Mouse (Mus musculus) hindbrain, embryonic 14.5 days (tissue): ENCODE results near the gene Thumpd3. TPM values are rescaled to one million over a fixed set of nuclear protein-coding genes. Genes with fewer than 3 reads are reported as not detected.

Source experiments
- ATAC-seq: fragments of 200-750 bp; cut with Nextera tagmentation; 2 replicates; pipeline ENCODE4 v1.8.0; 2017; ENCODE audit warnings: moderate number of reproducible peaks, mild to moderate bottlenecking, moderate TSS enrichment, moderate library complexity; ENCODE audit not compliant: low FRiP score
- DNase-seq: peaks from one replicate; pipeline ENCODE4 v3.0.0-alpha.2; 2015; ENCODE audit warnings: low spot score
- H3K27ac ChIP-seq: fragments of 300-500 bp; sonication (generic); 2 replicates; pipeline ENCODE4 v1.5.1; 2014; ENCODE audit warnings: mild to moderate bottlenecking, moderate library complexity
- H3K27me3 ChIP-seq: fragments of 300-500 bp; sonication (generic); 2 replicates; pipeline ENCODE4 v1.6.1; 2014; ENCODE audit warnings: mild to moderate bottlenecking, low read length, mixed read lengths; ENCODE audit not compliant: control insufficient read depth, insufficient read depth
- H3K36me3 ChIP-seq: fragments of 300-500 bp; sonication (generic); replicated peaks from 2 replicates; pipeline ENCODE4 v1.6.1; 2014; ENCODE audit not compliant: control insufficient read depth, insufficient read depth
- H3K4me1 ChIP-seq: fragments of 300-500 bp; sonication (generic); replicated peaks from 2 replicates; pipeline ENCODE4 v1.6.1; 2014; ENCODE audit warnings: antibody characterized with exemption, low read length, mixed read lengths; ENCODE audit not compliant: control insufficient read depth, insufficient read depth
- H3K4me2 ChIP-seq: fragments of 300-500 bp; sonication (generic); replicated peaks from 2 replicates; pipeline ENCODE4 v1.6.1; 2014; ENCODE audit warnings: mild to moderate bottlenecking, moderate library complexity
- H3K4me3 ChIP-seq: fragments of 300-500 bp; sonication (generic); replicated peaks from 2 replicates; pipeline ENCODE4 v1.5.1; 2014; ENCODE audit warnings: mild to moderate bottlenecking, low read length
- H3K9ac ChIP-seq: fragments of 300-500 bp; sonication (generic); 2 replicates; pipeline ENCODE4 v1.6.1; 2014
- H3K9me3 ChIP-seq: fragments of 300-500 bp; sonication (generic); 2 replicates; pipeline ENCODE4 v1.6.1; 2016; ENCODE audit warnings: low read length; ENCODE audit not compliant: control insufficient read depth
- WGBS: fragments of 180-500 bp; shearing (Covaris S2); extraction: QIAGEN DNeasy Blood & Tissue Kit; methylation state at CpG from one replicate; pipeline ENCODE4 v1.1.7; 2014; 5-methylcytosine and 5-hydroxymethylcytosine counted together
- polyA plus RNA-seq: library from polyadenylated mRNA; unstranded; fragments of >200 nt; fragmentation: Nextera tagmentation; extraction: Ambion mirVana; gene quantifications from 2 replicates; pipeline ENCODE4 v1.2.1, GENCODE M21; 2014

The Thumpd3 gene
- polyA plus RNA-seq, 1 experiment from 2014 or later = 45.5 TPM

- H3K4me2 ChIP-seq = no peak overlapping the region
- no peaks in the 10 kb centered on the region for H3K9me3 ChIP-seq
- H3K27ac ChIP-seq = no peak overlapping the region
- H3K27me3 ChIP-seq = no peaks in the 10 kb centered on the region
- H3K36me3 ChIP-seq = peaks cover 67% of the 10 kb centered on the region
- ATAC-seq (no peak), DNase-seq (no peak)
- 96% methylated on average over 1 of the region's 1 CpGs for WGBS
- H3K4me3 ChIP-seq = no peak overlapping the region
- no peak overlapping the region for H3K9ac ChIP-seq
- 0 out of 2 replicates have a peak, but pooled peaks cover 3% of the 10 kb centered on the region for H3K4me1 ChIP-seq
Observed at GRCm38 (mm10) chr6:113069154-113069553, 23.1 kb downstream of the Thumpd3 start.

- H3K27me3 ChIP-seq = no peaks in the 10 kb centered on the region
- H3K27ac ChIP-seq = peak overlapping the region; percentile 99; the same call in 1 of the 2 replicates
- peaks cover 6% of the 10 kb centered on the region; the same call in 1 of the 2 replicates for H3K36me3 ChIP-seq
- 36% methylated on average over 3 of the region's 3 CpGs for WGBS
- no peaks in the 10 kb centered on the region for H3K9me3 ChIP-seq
- no peak for DNase-seq
- peak overlapping the region; percentile 75 for H3K4me3 ChIP-seq
- ATAC-seq = no peak
- peak overlapping the region; percentile 57 for H3K9ac ChIP-seq
- H3K4me2 ChIP-seq = peak overlapping the region; percentile 66
- H3K4me1 ChIP-seq = peaks cover 37% of the 10 kb centered on the region
Observed at GRCm38 (mm10) chr6:113075261-113075660, 29.2 kb downstream of the Thumpd3 start.

GRCm38 (mm10) chr6:113076012-113076685 is 30.1 kb downstream of the Thumpd3 start:
- Histone ChIP-seq H3K36me3 (peaks cover 5% of the 10 kb centered on the region; the same call in 1 of the 2 replicates), H3K4me3 (peak overlapping the region; percentile 75), H3K4me2 (peak overlapping the region; percentile 66), H3K27me3 (no peaks in the 10 kb centered on the region), H3K27ac (peak overlapping the region; percentile 99), H3K4me1 (peaks cover 40% of the 10 kb centered on the region), H3K9ac (peak overlapping the region; percentile 57), H3K9me3 (no peaks in the 10 kb centered on the region)
- DNase-seq (peak; percentile 95), ATAC-seq (peak; percentile 85)
- under 1% methylated on average over 53 of the region's 55 CpGs for WGBS

- ATAC-seq (peak; percentile 94), DNase-seq (peak; percentile 96)
- Histone ChIP-seq H3K27ac (peak within 1 kb of the TSS; percentile 99), H3K9me3 (no peaks in the 10 kb centered on the region), H3K27me3 (no peaks in the 10 kb centered on the region), H3K9ac (peak within 1 kb of the TSS; percentile 97), H3K4me1 (peaks cover 45% of the 10 kb centered on the region), H3K4me3 (peak within 1 kb of the TSS; percentile 75), H3K36me3 (no peaks in the 10 kb centered on the region), H3K4me2 (peak within 1 kb of the TSS; percentile 82)
- under 1% methylated on average over 69 of the region's 91 CpGs for WGBS
Observed at GRCm38 (mm10) chr6:113076686-113077516, 30.9 kb downstream of the Thumpd3 start, which contains the start of gene Setd5. Gene Setd5 (plus strand): TSS chr6:113077365.

- no peaks in the 10 kb centered on the region for H3K27me3 ChIP-seq
- 0% methylated on average over 25 of the region's 28 CpGs for WGBS
- no peaks in the 10 kb centered on the region for H3K9me3 ChIP-seq
- no peaks in the 10 kb centered on the region for H3K36me3 ChIP-seq
- peak overlapping the region; percentile 82 for H3K4me2 ChIP-seq
- H3K9ac ChIP-seq = peak overlapping the region; percentile 97
- peak overlapping the region; percentile 99 for H3K27ac ChIP-seq
- no peak for ATAC-seq
- DNase-seq = no peak
- H3K4me3 ChIP-seq = peak overlapping the region; percentile 75
- peaks cover 52% of the 10 kb centered on the region for H3K4me1 ChIP-seq
Observed at GRCm38 (mm10) chr6:113077569-113078030, 31.6 kb downstream of the Thumpd3 start.

- no peaks in the 10 kb centered on the region for H3K36me3 ChIP-seq
- H3K4me2 ChIP-seq = peak overlapping the region; percentile 82
- DNase-seq (peak; percentile 48), ATAC-seq (no peak)
- peak overlapping the region; percentile 99 for H3K27ac ChIP-seq
- H3K9ac ChIP-seq = peak overlapping the region; percentile 97
- H3K4me3 ChIP-seq = peak overlapping the region; percentile 75
- WGBS = under 1% methylated on average over 18 of the region's 18 CpGs
- H3K27me3 ChIP-seq = no peaks in the 10 kb centered on the region
- H3K9me3 ChIP-seq = no peaks in the 10 kb centered on the region
- peaks cover 58% of the 10 kb centered on the region for H3K4me1 ChIP-seq
Observed at GRCm38 (mm10) chr6:113078031-113078721, 32.2 kb downstream of the Thumpd3 start.

- Histone ChIP-seq H3K4me3 (peak overlapping the region; percentile 75), H3K9ac (peak overlapping the region; percentile 97), H3K36me3 (no peaks in the 10 kb centered on the region), H3K4me1 (peaks cover 63% of the 10 kb centered on the region), H3K4me2 (peak overlapping the region; percentile 82), H3K27ac (peak overlapping the region; percentile 69), H3K9me3 (no peaks in the 10 kb centered on the region), H3K27me3 (no peaks in the 10 kb centered on the region)
- ATAC-seq (no peak), DNase-seq (peak; percentile 61)
- WGBS = 0% methylated on average over 3 of the region's 3 CpGs
Observed at GRCm38 (mm10) chr6:113079492-113079891, 33.5 kb downstream of the Thumpd3 start.

- H3K9me3 ChIP-seq = no peaks in the 10 kb centered on the region
- ATAC-seq (no peak), DNase-seq (no peak)
- H3K27me3 ChIP-seq = no peaks in the 10 kb centered on the region
- 13% methylated on average over 6 of the region's 6 CpGs for WGBS
- H3K4me1 ChIP-seq = peaks cover 52% of the 10 kb centered on the region
- H3K4me3 ChIP-seq = no peak overlapping the region
- H3K9ac ChIP-seq = peak overlapping the region; percentile 45
- H3K4me2 ChIP-seq = peak overlapping the region; percentile 36
- peak overlapping the region; percentile 59 for H3K27ac ChIP-seq
- no peaks in the 10 kb centered on the region for H3K36me3 ChIP-seq
Observed at GRCm38 (mm10) chr6:113082229-113082628, 36.2 kb downstream of the Thumpd3 start.
